In the genomic region with DNA sequence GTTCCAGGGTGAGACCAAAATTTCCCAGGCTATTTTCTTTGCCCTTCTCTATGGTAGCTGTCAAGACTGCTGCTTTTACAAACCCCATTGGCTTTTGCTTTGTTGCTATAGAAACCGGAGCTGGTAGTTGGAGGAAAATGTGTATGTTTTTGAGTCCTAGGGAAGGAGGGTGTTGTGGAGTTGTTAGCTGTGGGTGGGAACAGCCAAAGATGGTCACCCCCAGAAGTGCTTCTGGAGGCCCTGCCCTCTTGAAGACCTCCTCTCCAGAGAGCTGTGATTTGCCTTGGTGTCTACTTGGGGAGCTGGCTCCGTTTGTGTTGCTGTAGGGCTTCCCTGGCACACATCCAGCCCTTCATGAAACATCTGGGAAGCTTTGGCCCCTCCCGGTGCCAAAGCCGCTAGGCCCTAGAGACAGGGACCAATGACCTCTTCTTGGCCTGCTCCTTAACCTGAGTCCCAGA, we compare ENCODE assay signal across 8 mouse cellular contexts.
DNase-seq lines count a peak whose midpoint lies in the region; ATAC-seq and TF ChIP-seq lines count a peak whose summit lies in the region.
"Had no signal": no experiment of that assay in that cellular context is flagged by ENCODE, and none has a peak within 500 bp of the region (broad histone marks: within the 10 kb centered on the region; RNA-seq: fewer than 3 reads in every experiment).

No protein-coding gene starts in this region.

- H3K36me3 ChIP-seq in liver, adult 2 months (ENCODE audit: control insufficient read depth, insufficient read depth, low read length), result no peaks in the 10 kb centered on the region
- H3K36me3 ChIP-seq in liver, embryonic 12.5 days, result no peaks in the 10 kb centered on the region
- no peaks in the 10 kb centered on the region for H3K36me3 ChIP-seq in embryonic facial prominence, embryonic 15.5 days
- H3K36me3 ChIP-seq in heart, embryonic 12.5 days, result no peaks in the 10 kb centered on the region
- H3K36me3 ChIP-seq in midbrain, embryonic 14.5 days (ENCODE audit: control insufficient read depth, insufficient read depth, low read length), result no peaks in the 10 kb centered on the region
- H3K36me3 ChIP-seq in liver, embryonic 11.5 days (ENCODE audit: control insufficient read depth, insufficient read depth, low read length), result no peaks in the 10 kb centered on the region
- H3K36me3 ChIP-seq: midbrain, embryonic 12.5 days had no signal

- peaks cover 8% of the 10 kb centered on the region for H3K4me1 ChIP-seq in liver, adult 2 months (ENCODE audit: control insufficient read depth, insufficient read depth, low read length)
- no peaks in the 10 kb centered on the region for H3K4me1 ChIP-seq in liver, embryonic 12.5 days
- H3K4me1 ChIP-seq in embryonic facial prominence, embryonic 15.5 days, result peaks cover 35% of the 10 kb centered on the region
- H3K4me1 ChIP-seq in heart, embryonic 12.5 days (replicated peaks), result peaks cover 39% of the 10 kb centered on the region
- peaks cover 16% of the 10 kb centered on the region for H3K4me1 ChIP-seq in midbrain, embryonic 14.5 days (ENCODE audit: control insufficient read depth, insufficient read depth, low read length)
- peaks cover 4% of the 10 kb centered on the region; the same call in 1 of the 2 replicates for H3K4me1 ChIP-seq in liver, embryonic 11.5 days (replicated peaks; ENCODE audit: control insufficient read depth, insufficient read depth, low read length)

- TF ChIP-seq POLR2A in liver, adult 2 months (IDR thresholded peaks at IDR 0.05; ENCODE audit: extremely low read depth, insufficient read depth, low read length), result no peak

- H3K4me2 ChIP-seq in liver, embryonic 12.5 days, result no peak overlapping the region
- H3K4me2 ChIP-seq in embryonic facial prominence, embryonic 15.5 days (replicated peaks), result no peak overlapping the region
- no peak overlapping the region for H3K4me2 ChIP-seq in heart, embryonic 12.5 days
- no peak overlapping the region for H3K4me2 ChIP-seq in midbrain, embryonic 14.5 days (ENCODE audit: low read length)
- H3K4me2 ChIP-seq in liver, embryonic 11.5 days, result no peak overlapping the region
- H3K4me2 ChIP-seq: midbrain, embryonic 12.5 days had no signal

- peak; percentile 37 for DNase-seq in liver, adult 2 months (ENCODE audit: extremely low read depth, low read depth, low spot score)
- peak; percentile 57 for DNase-seq in midbrain, embryonic 14.5 days
- no peak for DNase-seq in embryo, embryonic 10.5 days (ENCODE audit: low spot score)
- no peak for DNase-seq in liver, embryonic 11.5 days (ENCODE audit: low spot score)

- peaks cover 15% of the 10 kb centered on the region; the same call in 1 of the 2 replicates for H3K79me2 ChIP-seq in liver, adult 2 months (ENCODE audit: control insufficient read depth, insufficient read depth, low read length)

- WGBS in liver, adult 2 months, result 33% methylated on average over 4 of the region's 4 CpGs
- 63% methylated on average over 4 of the region's 4 CpGs for WGBS in liver, embryonic 12.5 days (ENCODE audit: insufficient replicate concordance)
- WGBS in embryonic facial prominence, embryonic 15.5 days, result 39% methylated on average over 4 of the region's 4 CpGs
- 40% methylated on average over 4 of the region's 4 CpGs for WGBS in heart, embryonic 12.5 days
- WGBS in midbrain, embryonic 14.5 days, result 61% methylated on average over 4 of the region's 4 CpGs
- WGBS in liver, embryonic 11.5 days, result 74% methylated on average over 4 of the region's 4 CpGs

- no peak overlapping the region for H3K4me3 ChIP-seq in liver, adult 2 months (ENCODE audit: insufficient read depth, low read depth, low read length)
- no peak overlapping the region for H3K4me3 ChIP-seq in liver, embryonic 12.5 days
- H3K4me3 ChIP-seq in embryonic facial prominence, embryonic 15.5 days (replicated peaks), result no peak overlapping the region
- no peak overlapping the region for H3K4me3 ChIP-seq in heart, embryonic 12.5 days
- H3K4me3 ChIP-seq in midbrain, embryonic 14.5 days (replicated peaks; ENCODE audit: low read depth, low read length), result no peak overlapping the region
- H3K4me3 ChIP-seq in liver, embryonic 11.5 days (ENCODE audit: low read depth, low read length), result no peak overlapping the region
- H3K4me3 ChIP-seq: midbrain, embryonic 12.5 days had no signal

- H3K27ac ChIP-seq in liver, adult 2 months (replicated peaks; ENCODE audit: insufficient read depth, low read depth, low read length), result no peak overlapping the region
- H3K27ac ChIP-seq in liver, embryonic 12.5 days, result no peak overlapping the region
- H3K27ac ChIP-seq in embryonic facial prominence, embryonic 15.5 days (replicated peaks), result 0 out of 2 replicates have a peak overlapping the region, but pooled peaks have one; percentile 19
- peak overlapping the region; percentile 19; the same call in 1 of the 2 replicates for H3K27ac ChIP-seq in heart, embryonic 12.5 days (ENCODE audit: poor library complexity, severe bottlenecking)
- H3K27ac ChIP-seq in midbrain, embryonic 14.5 days (replicated peaks; ENCODE audit: low read depth, low read length), result 0 out of 2 replicates have a peak overlapping the region, but pooled peaks have one; percentile 32
- no peak overlapping the region for H3K27ac ChIP-seq in liver, embryonic 11.5 days (ENCODE audit: low read depth, low read length)
- H3K27ac ChIP-seq: midbrain, embryonic 12.5 days had no signal

- no peaks in the 10 kb centered on the region for H3K9me3 ChIP-seq in liver, embryonic 12.5 days (replicated peaks)
- no peaks in the 10 kb centered on the region for H3K9me3 ChIP-seq in embryonic facial prominence, embryonic 15.5 days (replicated peaks)
- no peaks in the 10 kb centered on the region for H3K9me3 ChIP-seq in heart, embryonic 12.5 days (replicated peaks)
- no peaks in the 10 kb centered on the region for H3K9me3 ChIP-seq in midbrain, embryonic 14.5 days (ENCODE audit: control insufficient read depth, low read length)
- H3K9me3 ChIP-seq in liver, embryonic 11.5 days (ENCODE audit: control insufficient read depth, low read length), result no peaks in the 10 kb centered on the region
- H3K9me3 ChIP-seq: midbrain, embryonic 12.5 days had no signal

- no peak overlapping the region for H3K9ac ChIP-seq in liver, adult 2 months (ENCODE audit: low read depth, low read length)
- H3K9ac ChIP-seq in liver, embryonic 12.5 days, result no peak overlapping the region
- H3K9ac ChIP-seq in embryonic facial prominence, embryonic 15.5 days, result no peak overlapping the region
- no peak overlapping the region for H3K9ac ChIP-seq in heart, embryonic 12.5 days
- H3K9ac ChIP-seq in midbrain, embryonic 14.5 days (replicated peaks; ENCODE audit: low read length), result no peak overlapping the region
- no peak overlapping the region for H3K9ac ChIP-seq in liver, embryonic 11.5 days (ENCODE audit: low read depth, low read length)
- H3K9ac ChIP-seq: midbrain, embryonic 12.5 days had no signal

- no peak for TF ChIP-seq CTCF in liver, adult 2 months (IDR thresholded peaks at IDR 0.05; ENCODE audit: low read depth, low read length)

- ATAC-seq in liver, embryonic 12.5 days, result no peak
- no peak for ATAC-seq in embryonic facial prominence, embryonic 15.5 days (ENCODE audit: insufficient number of reproducible peaks, low FRiP score, low TSS enrichment, low read depth)
- ATAC-seq in heart, embryonic 12.5 days (ENCODE audit: insufficient number of reproducible peaks, low FRiP score), result no peak
- no peak for ATAC-seq in midbrain, embryonic 14.5 days (ENCODE audit: low FRiP score, low TSS enrichment)
- ATAC-seq in liver, embryonic 11.5 days (replicated peaks; ENCODE audit: low FRiP score), result no peak

- H3K27me3 ChIP-seq in liver, adult 2 months (ENCODE audit: control insufficient read depth, insufficient read depth, low read length), result no peaks in the 10 kb centered on the region
- no peaks in the 10 kb centered on the region for H3K27me3 ChIP-seq in liver, embryonic 12.5 days (replicated peaks)
- H3K27me3 ChIP-seq in embryonic facial prominence, embryonic 15.5 days, result no peaks in the 10 kb centered on the region
- H3K27me3 ChIP-seq in heart, embryonic 12.5 days (replicated peaks), result no peaks in the 10 kb centered on the region
- no peaks in the 10 kb centered on the region for H3K27me3 ChIP-seq in midbrain, embryonic 14.5 days (ENCODE audit: control insufficient read depth, insufficient read depth, low read length)
- H3K27me3 ChIP-seq in liver, embryonic 11.5 days (replicated peaks; ENCODE audit: control insufficient read depth, insufficient read depth, low read length), result no peaks in the 10 kb centered on the region
- H3K27me3 ChIP-seq: midbrain, embryonic 12.5 days had no signal

Comparison
In these comparisons a context has a peak if more than half of its experiments do, and no peak if none do; other contexts are left out.
1. DNase-seq: peak in liver, adult 2 months (single experiment) and midbrain, embryonic 14.5 days (single experiment); none in embryo, embryonic 10.5 days (single experiment) and liver, embryonic 11.5 days (single experiment).
2. H3K27ac ChIP-seq: peak in embryonic facial prominence, embryonic 15.5 days (single experiment), heart, embryonic 12.5 days (single experiment) and midbrain, embryonic 14.5 days (single experiment); none in liver, adult 2 months (single experiment), liver, embryonic 12.5 days (single experiment) and liver, embryonic 11.5 days (single experiment).